Mouse (Mus musculus) gastrocnemius, adult 2 months (tissue): ENCODE measurements around the gene Slc25a13. TPM values are rescaled to one million over a fixed set of nuclear protein-coding genes. Genes with fewer than 3 reads are reported as not detected.

Experiments used
- DNase-seq: peaks from one replicate; pipeline ENCODE4 v3.0.0; 2022
- H3K27ac ChIP-seq: fragments of 200-600 bp; 2 replicates; pipeline ENCODE4 v1.8.1; 2022; ENCODE audit warnings: mild to moderate bottlenecking
- H3K4me3 ChIP-seq: fragments of 200-600 bp; 2 replicates; pipeline ENCODE4 v1.8.1; 2022; ENCODE audit warnings: mild to moderate bottlenecking, moderate library complexity
- CTCF ChIP-seq: fragments of 200-600 bp; IDR thresholded peaks from 2 replicates; pipeline ENCODE4 v1.8.1; 2022; ENCODE audit warnings: antibody characterized with exemption, mild to moderate bottlenecking, moderate library complexity
- intact Hi-C: fragments of 180-260 bp; cut with DNase I; formaldehyde crosslinking; loops from one replicate; pipeline ENCODE4 v1.15.1; 2025
- total RNA-seq, 2 experiments: library from RNA; stranded (reverse); gene quantifications; 2 replicates each; pipeline ENCODE4 v1.2.3; 2021

Slc25a13 gene
- total RNA-seq, 2 experiments from 2014 or later = 0.31 to 1.1 TPM

- no peak for DNase-seq
- H3K4me3 ChIP-seq = no peak overlapping the region
- TF ChIP-seq CTCF = no peak
- no peak overlapping the region for H3K27ac ChIP-seq
- intact Hi-C loops = no loop called here
These were observed 141.0 kb downstream of the Slc25a13 start for GRCm38 (mm10) chr6:6075940-6076447.

DNA sequence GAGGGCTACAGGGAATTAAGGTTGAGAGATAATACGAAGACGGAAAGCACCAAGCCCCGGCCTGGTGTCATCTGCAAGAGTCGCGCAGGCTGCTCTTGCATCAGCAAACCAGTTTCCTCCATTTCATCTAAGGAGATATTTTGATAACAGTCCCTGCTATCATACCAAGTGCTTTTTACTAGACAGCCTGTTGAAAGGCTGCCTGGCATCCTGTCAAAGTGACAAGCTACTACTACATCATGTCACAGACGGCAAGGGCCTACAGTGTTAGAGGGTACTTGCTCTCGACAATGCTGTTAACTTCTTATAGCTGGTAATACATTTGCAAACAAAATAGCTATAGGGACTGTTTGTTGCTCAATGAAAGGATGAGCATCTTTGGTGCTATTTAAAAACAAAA, 145.9 kb downstream of the Slc25a13 start:
- no peak for DNase-seq
- Histone ChIP-seq H3K4me3 (no peak overlapping the region), H3K27ac (no peak overlapping the region)
- intact Hi-C loops = no loop called here
- no peak for TF ChIP-seq CTCF

DNA sequence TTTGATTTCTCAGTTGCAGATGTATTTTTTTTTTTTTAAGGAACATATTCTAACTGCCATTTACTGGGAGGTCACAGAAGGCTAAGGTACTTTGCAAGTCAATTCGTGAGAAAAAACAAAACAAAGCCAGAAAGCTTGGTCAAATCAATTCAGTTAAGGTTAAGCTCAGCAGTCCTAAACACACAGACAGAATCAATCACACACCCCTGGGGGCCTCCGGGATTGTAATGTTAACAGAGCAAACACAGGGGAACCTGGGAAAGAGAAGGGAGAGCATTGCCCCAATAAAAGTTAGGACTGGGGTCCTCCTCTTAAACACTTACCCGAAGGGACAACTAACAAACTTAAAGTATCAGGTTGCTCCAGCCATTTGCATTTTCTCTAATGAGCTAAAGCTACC, 147.0 kb downstream of the Slc25a13 start:
- intact Hi-C loops = no loop called here
- Histone ChIP-seq H3K4me3 (no peak overlapping the region), H3K27ac (no peak overlapping the region)
- no peak for TF ChIP-seq CTCF
- no peak for DNase-seq

DNA sequence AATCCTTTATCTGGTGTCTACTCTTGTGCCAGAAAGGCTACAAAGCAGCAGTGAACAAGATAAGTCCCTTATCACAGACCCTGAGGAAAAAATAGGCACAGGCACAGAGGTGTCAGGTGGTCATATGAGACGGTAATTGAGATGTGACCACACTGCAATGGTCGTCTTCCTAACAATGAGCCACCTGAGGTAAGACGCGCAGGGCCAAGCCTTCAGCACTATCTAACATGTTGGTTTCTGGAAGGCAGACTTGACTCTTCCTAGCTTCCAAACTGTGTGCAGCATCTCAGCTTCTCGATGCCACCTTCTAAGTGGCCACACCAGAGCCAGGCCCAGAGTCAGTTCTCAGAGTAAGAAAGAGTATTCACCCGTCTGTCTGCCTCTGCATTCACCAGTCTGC, 149.8 kb downstream of the Slc25a13 start:
- Histone ChIP-seq H3K4me3 (no peak overlapping the region), H3K27ac (no peak overlapping the region)
- intact Hi-C loops = no loop called here
- no peak for TF ChIP-seq CTCF
- DNase-seq = no peak

GRCm38 (mm10) chr6:6058548-6058947, 158.4 kb downstream of the Slc25a13 start:
- Histone ChIP-seq H3K27ac (no peak overlapping the region), H3K4me3 (no peak overlapping the region)
- no peak for DNase-seq
- no peak for TF ChIP-seq CTCF
- intact Hi-C loops = no loop called here

DNA sequence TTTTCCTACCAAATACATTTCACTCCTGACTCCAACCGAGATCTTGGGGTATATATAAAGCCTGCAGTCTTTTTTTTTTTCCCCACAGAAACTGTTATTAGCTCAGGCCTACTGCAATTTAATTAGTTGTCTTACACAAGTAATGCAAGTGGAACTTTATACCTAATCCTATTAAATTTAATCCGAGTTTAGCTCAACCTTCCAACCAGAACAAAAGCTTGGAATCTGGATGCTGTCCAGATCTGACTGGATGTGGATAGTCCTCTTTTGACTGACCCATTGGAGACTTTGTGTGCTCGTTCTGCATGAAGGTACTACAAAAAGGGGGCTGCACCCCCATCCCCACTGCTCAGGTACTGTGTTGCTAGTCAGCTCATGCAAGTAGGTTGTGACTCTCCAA, 163.0 kb downstream of the Slc25a13 start:
- Histone ChIP-seq H3K27ac (no peak overlapping the region), H3K4me3 (no peak overlapping the region)
- no peak for TF ChIP-seq CTCF
- intact Hi-C loops = no loop called here
- DNase-seq = no peak

DNA sequence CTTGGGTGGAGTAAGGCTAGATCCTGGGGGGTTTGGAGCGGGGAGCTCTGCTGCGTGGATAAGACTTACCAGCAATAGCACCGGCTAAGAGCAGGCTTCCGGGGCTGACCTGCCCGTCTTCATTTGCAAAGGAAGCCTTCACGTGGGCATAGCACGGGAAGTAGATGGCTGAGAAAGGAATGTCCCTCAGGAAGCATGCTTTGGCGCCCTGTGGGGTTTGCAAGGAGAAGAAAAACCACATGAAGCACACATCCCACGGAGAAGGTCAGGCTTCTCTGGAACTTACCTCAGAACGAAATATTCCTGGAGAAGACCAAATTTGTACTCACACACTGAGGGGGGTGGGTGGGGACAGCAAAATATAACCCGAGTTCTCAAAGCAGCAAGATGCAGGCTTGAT, 164.3 kb downstream of the Slc25a13 start:
- TF ChIP-seq CTCF = no peak
- intact Hi-C loops = no loop called here
- no peak overlapping the region for H3K4me3 ChIP-seq
- H3K27ac ChIP-seq = no peak overlapping the region
- no peak for DNase-seq

- Histone ChIP-seq H3K4me3 (no peak overlapping the region), H3K27ac (no peak overlapping the region)
- TF ChIP-seq CTCF = no peak
- DNase-seq = no peak
- intact Hi-C loops = no loop called here
These were observed 170.1 kb downstream of the Slc25a13 start for GRCm38 (mm10) chr6:6046729-6047424.

GRCm38 (mm10) chr6:6038773-6039550, 178.0 kb downstream of the Slc25a13 start:
- DNase-seq = no peak
- H3K4me3 ChIP-seq = no peak overlapping the region
- TF ChIP-seq CTCF = no peak
- intact Hi-C loops = no loop called here
- no peak overlapping the region for H3K27ac ChIP-seq

DNA sequence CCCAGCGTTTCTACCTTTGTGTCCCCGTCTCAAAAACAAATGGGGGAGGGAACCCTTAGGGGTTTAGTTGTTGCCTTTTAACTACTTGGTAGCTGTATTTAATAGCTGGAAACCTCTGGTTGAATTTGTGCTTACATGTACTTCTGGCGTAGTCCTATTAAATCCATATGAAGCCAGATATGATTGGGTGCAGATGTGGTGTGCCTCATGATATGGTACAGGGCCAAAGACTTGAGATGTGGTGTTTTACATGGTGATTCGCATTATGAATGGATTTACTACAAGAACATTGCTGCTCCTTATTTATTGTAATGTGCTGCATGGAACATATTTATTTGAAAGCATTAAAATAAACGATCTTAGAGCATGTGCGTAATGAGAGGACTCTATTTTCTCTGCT, 189.3 kb downstream of the Slc25a13 start:
- intact Hi-C loops = no loop called here
- no peak overlapping the region for H3K4me3 ChIP-seq
- H3K27ac ChIP-seq = no peak overlapping the region
- TF ChIP-seq CTCF = no peak
- no peak for DNase-seq

DNA sequence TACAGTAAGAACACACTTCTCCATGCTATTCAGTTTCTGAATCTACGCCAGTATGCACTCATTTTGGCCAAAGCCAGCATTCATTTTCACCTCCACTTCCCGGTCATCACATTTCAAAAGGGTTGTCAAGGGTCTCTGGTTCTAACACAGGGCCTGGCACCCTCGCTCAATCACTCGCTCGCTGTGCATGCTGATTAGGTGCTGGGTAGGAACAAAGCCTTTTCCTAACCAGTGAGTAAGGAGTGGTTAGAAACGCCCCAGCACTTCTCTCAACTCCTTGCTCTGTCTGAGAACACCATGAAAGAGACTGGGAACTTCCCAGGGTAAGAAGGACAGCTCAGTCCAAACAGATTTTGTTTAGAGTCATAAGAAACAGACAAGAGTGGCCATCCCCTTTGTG, 193.0 kb downstream of the Slc25a13 start:
- intact Hi-C loops = no loop called here
- H3K4me3 ChIP-seq = no peak overlapping the region
- TF ChIP-seq CTCF = no peak
- DNase-seq = no peak
- no peak overlapping the region for H3K27ac ChIP-seq

DNA sequence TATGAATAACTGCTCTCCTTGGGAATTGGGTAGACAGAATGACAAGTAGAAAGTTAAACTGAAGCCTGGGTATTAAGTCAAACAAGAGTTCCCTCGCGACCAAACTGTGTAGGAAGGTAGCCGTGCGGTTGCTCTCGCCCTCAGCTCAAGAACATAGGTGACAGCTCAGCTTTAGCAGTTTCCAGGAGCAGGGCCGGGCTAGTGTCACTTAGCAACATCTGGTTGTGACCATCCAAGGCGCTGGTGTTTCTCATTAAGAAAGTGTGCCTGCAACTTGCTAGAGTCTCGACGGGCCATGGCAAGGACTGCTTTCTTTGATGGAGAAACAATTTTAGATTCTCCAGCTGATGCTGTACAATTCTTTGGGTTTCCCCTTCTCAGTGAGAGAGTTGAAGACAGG, 200.0 kb downstream of the Slc25a13 start:
- intact Hi-C loops = no loop called here
- no peak overlapping the region for H3K4me3 ChIP-seq
- DNase-seq = no peak
- TF ChIP-seq CTCF = no peak
- no peak overlapping the region for H3K27ac ChIP-seq

DNA sequence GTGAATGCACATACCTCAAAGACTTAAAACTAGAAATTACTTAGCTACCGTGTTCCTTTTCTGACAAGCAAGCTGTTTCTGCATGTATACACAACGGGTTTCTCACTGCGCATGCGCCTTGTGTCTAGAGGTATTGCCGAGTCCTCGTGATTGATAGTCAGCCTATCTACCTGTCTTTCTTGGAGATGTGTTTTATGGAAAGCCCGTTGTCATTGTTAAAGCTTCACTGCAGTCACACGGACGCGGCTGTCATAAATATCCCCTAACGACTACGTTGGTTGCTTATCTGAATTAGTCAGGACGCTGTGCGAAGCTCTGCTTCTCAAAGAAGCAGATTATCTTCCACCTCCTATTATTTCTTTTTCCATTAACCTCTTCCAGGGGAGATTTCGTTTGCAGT, 201.4 kb downstream of the Slc25a13 start:
- no peak overlapping the region for H3K4me3 ChIP-seq
- intact Hi-C loops = no loop called here
- TF ChIP-seq CTCF = no peak
- no peak overlapping the region for H3K27ac ChIP-seq
- DNase-seq = no peak
